Comparison of ENCODE assay signal across 14 mouse cellular contexts in the genomic region with DNA sequence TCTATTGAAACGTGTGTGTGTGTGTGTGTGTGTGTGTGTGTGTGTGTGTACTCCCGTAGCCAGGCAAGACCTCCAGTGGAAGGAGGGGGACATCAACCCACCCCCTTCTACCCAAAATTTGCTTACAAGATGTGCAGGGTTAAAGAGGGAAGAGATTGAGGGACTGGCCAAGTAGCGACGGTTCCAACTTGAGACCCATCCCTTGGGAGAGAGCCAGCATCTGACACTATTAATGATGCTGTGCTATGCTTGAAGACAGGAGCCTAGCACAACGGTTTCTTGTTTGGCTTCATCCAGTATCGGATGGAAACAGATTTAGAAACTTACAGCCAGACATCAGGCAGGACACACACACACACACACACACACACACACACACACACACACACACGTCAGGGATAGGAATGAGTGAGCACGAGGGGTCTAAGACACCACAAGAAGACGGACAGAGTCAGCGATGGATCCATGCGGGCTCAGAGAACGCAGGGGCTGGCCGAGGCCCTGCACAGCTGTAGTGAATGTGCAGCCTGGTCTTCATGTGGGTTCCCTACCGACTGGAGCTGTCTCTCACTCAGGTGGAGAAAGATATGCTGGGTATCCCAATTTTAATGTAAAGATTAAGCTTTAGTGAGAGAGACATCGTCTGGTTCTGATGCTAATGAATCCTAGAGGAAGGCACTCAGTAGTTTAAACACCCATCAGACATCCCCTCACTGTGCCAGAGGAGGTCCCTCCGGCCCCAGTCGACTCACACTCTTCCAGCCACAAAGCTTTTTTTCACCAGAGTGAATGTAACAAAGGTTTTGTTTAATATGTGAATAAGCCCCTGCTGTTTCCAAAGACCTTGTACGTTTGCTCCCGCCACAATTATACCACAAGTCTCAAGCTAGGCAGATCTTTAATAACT. TPM values are rescaled to one million over a fixed set of nuclear protein-coding genes. Genes with fewer than 3 reads are reported as not detected.
DNase-seq lines count a peak whose midpoint lies in the region; ATAC-seq and TF ChIP-seq lines count a peak whose summit lies in the region.
"Had no signal": no experiment of that assay in that cellular context is flagged by ENCODE, and none has a peak within 500 bp of the region (broad histone marks: within the 10 kb centered on the region; RNA-seq: fewer than 3 reads in every experiment).

No protein-coding gene starts in this region.

- H3K27me3 ChIP-seq in intestine, embryonic 15.5 days (replicated peaks) = no peaks in the 10 kb centered on the region
- no peaks in the 10 kb centered on the region for H3K27me3 ChIP-seq in intestine, embryonic 16.5 days (replicated peaks; ENCODE audit: control insufficient read depth, insufficient read depth, low read length)
- no peaks in the 10 kb centered on the region for H3K27me3 ChIP-seq in embryonic facial prominence, embryonic 14.5 days (replicated peaks; ENCODE audit: control insufficient read depth, insufficient read depth, low read length)
- H3K27me3 ChIP-seq in limb, embryonic 10.5 days (ENCODE audit: low read depth, poor library complexity, severe bottlenecking) = no peaks in the 10 kb centered on the region
- no peaks in the 10 kb centered on the region for H3K27me3 ChIP-seq in stomach, postnatal 0 days (ENCODE audit: control insufficient read depth, insufficient read depth, low read length)
- H3K27me3 ChIP-seq: neural tube, embryonic 12.5 days; Patski had no signal

- no peak for DNase-seq in embryonic facial prominence, embryonic 14.5 days (ENCODE audit: low spot score)
- no peak for DNase-seq in limb, embryonic 10.5 days (ENCODE audit: low spot score)
- DNase-seq in stomach, postnatal 0 days (ENCODE audit: low spot score) = no peak
- no peak for DNase-seq in layer of hippocampus, postnatal 10 days (ENCODE audit: low spot score in 2 of 2)
- DNase-seq in kidney, postnatal 10 days = no peak
- DNase-seq: adrenal gland, postnatal 25 days; gastrocnemius, postnatal 10 days; thymus, postnatal 25 days had no signal

- H3K4me2 ChIP-seq in intestine, embryonic 15.5 days (replicated peaks) = no peak overlapping the region
- no peak overlapping the region for H3K4me2 ChIP-seq in intestine, embryonic 16.5 days (ENCODE audit: low read depth, low read length)
- H3K4me2 ChIP-seq in embryonic facial prominence, embryonic 14.5 days (ENCODE audit: low read depth, low read length) = no peak overlapping the region
- H3K4me2 ChIP-seq in stomach, postnatal 0 days (replicated peaks; ENCODE audit: low read depth) = no peak overlapping the region
- H3K4me2 ChIP-seq: neural tube, embryonic 12.5 days had no signal

- peaks cover 11% of the 10 kb centered on the region for H3K4me1 ChIP-seq in intestine, embryonic 15.5 days (replicated peaks)
- peaks cover 21% of the 10 kb centered on the region for H3K4me1 ChIP-seq in intestine, embryonic 16.5 days (ENCODE audit: control insufficient read depth, insufficient read depth, low read length)
- peaks cover 25% of the 10 kb centered on the region for H3K4me1 ChIP-seq in embryonic facial prominence, embryonic 14.5 days (ENCODE audit: control insufficient read depth, insufficient read depth, low read length)
- H3K4me1 ChIP-seq in limb, embryonic 10.5 days = peaks cover 52% of the 10 kb centered on the region
- peaks cover 7% of the 10 kb centered on the region for H3K4me1 ChIP-seq in stomach, postnatal 0 days (replicated peaks; ENCODE audit: control insufficient read depth, insufficient read depth)

- WGBS in intestine, embryonic 15.5 days = 63% methylated on average over 19 of the region's 19 CpGs
- 57% methylated on average over 19 of the region's 19 CpGs for WGBS in intestine, embryonic 16.5 days
- WGBS in embryonic facial prominence, embryonic 14.5 days = 52% methylated on average over 18 of the region's 19 CpGs
- WGBS in limb, embryonic 10.5 days = 82% methylated on average over 19 of the region's 19 CpGs
- 54% methylated on average over 19 of the region's 19 CpGs for WGBS in stomach, postnatal 0 days

- H3K4me3 ChIP-seq in intestine, embryonic 15.5 days (replicated peaks) = no peak overlapping the region
- H3K4me3 ChIP-seq in intestine, embryonic 16.5 days (ENCODE audit: low read length) = no peak overlapping the region
- no peak overlapping the region for H3K4me3 ChIP-seq in embryonic facial prominence, embryonic 14.5 days (ENCODE audit: low read depth, low read length)
- H3K4me3 ChIP-seq in limb, embryonic 10.5 days = no peak overlapping the region
- H3K4me3 ChIP-seq in stomach, postnatal 0 days (ENCODE audit: low read depth, low read length) = no peak overlapping the region
- H3K4me3 ChIP-seq: neural tube, embryonic 12.5 days had no signal

- H3K36me3 ChIP-seq in intestine, embryonic 15.5 days = no peaks in the 10 kb centered on the region
- no peaks in the 10 kb centered on the region for H3K36me3 ChIP-seq in intestine, embryonic 16.5 days (ENCODE audit: control insufficient read depth, insufficient read depth, low read length)
- no peaks in the 10 kb centered on the region for H3K36me3 ChIP-seq in embryonic facial prominence, embryonic 14.5 days (ENCODE audit: control insufficient read depth, insufficient read depth, low read length)
- no peaks in the 10 kb centered on the region for H3K36me3 ChIP-seq in limb, embryonic 10.5 days
- H3K36me3 ChIP-seq in stomach, postnatal 0 days (ENCODE audit: control insufficient read depth, insufficient read depth, low read length) = no peaks in the 10 kb centered on the region
- H3K36me3 ChIP-seq: neural tube, embryonic 12.5 days had no signal

- no peak for ATAC-seq in intestine, embryonic 15.5 days
- no peak for ATAC-seq in intestine, embryonic 16.5 days
- no peak for ATAC-seq in embryonic facial prominence, embryonic 14.5 days (ENCODE audit: low read depth)
- no peak for ATAC-seq in stomach, postnatal 0 days (ENCODE audit: low FRiP score, low TSS enrichment)

- TF ChIP-seq EP300 in stomach, postnatal 0 days (optimal IDR thresholded peaks at IDR 0.05) = no peak

- H3K9ac ChIP-seq in intestine, embryonic 15.5 days = no peak overlapping the region
- no peak overlapping the region for H3K9ac ChIP-seq in intestine, embryonic 16.5 days (ENCODE audit: low read depth, low read length)
- no peak overlapping the region for H3K9ac ChIP-seq in embryonic facial prominence, embryonic 14.5 days (ENCODE audit: low read depth, low read length)
- H3K9ac ChIP-seq in stomach, postnatal 0 days (ENCODE audit: low read length) = no peak overlapping the region
- H3K9ac ChIP-seq: neural tube, embryonic 12.5 days had no signal

- H3K9me3 ChIP-seq in intestine, embryonic 15.5 days = no peaks in the 10 kb centered on the region
- no peaks in the 10 kb centered on the region for H3K9me3 ChIP-seq in intestine, embryonic 16.5 days (ENCODE audit: control insufficient read depth, low read length)
- no peaks in the 10 kb centered on the region for H3K9me3 ChIP-seq in embryonic facial prominence, embryonic 14.5 days (ENCODE audit: control insufficient read depth, low read length)
- H3K9me3 ChIP-seq in limb, embryonic 10.5 days (replicated peaks) = no peaks in the 10 kb centered on the region
- H3K9me3 ChIP-seq in stomach, postnatal 0 days (ENCODE audit: control insufficient read depth, low read length) = no peaks in the 10 kb centered on the region
- H3K9me3 ChIP-seq: neural tube, embryonic 12.5 days had no signal

- 0 out of 2 replicates have a peak overlapping the region, but pooled peaks have one; percentile 27 for H3K27ac ChIP-seq in intestine, embryonic 15.5 days
- no peak overlapping the region for H3K27ac ChIP-seq in intestine, embryonic 16.5 days (ENCODE audit: low read length)
- H3K27ac ChIP-seq in embryonic facial prominence, embryonic 14.5 days (replicated peaks; ENCODE audit: low read depth, low read length) = peak overlapping the region; percentile 44
- peak overlapping the region; percentile 69; the same call in 1 of the 2 replicates for H3K27ac ChIP-seq in limb, embryonic 10.5 days
- 0 out of 2 replicates have a peak overlapping the region, but pooled peaks have one; percentile 18 for H3K27ac ChIP-seq in stomach, postnatal 0 days (replicated peaks)
- H3K27ac ChIP-seq: neural tube, embryonic 12.5 days had no signal

- no peak; the same call in 1 of the 2 replicates for TF ChIP-seq CTCF in stomach, postnatal 0 days (IDR thresholded peaks at IDR 0.05; ENCODE audit: low read depth)

RNA-seq across cellular contexts. Expression of a gene that starts 22.3 kb away (rescaled TPM):
- polyA plus RNA-seq in intestine, embryonic 15.5 days (2015; fragmentation: Nextera tagmentation; extraction: Ambion mirVana) = 249 and 294 TPM in 2 replicates
- 244 and 257 TPM in 2 replicates for polyA plus RNA-seq in intestine, embryonic 16.5 days (2015; fragmentation: Nextera tagmentation; extraction: Ambion mirVana)
- 386 and 396 TPM in 2 replicates for polyA plus RNA-seq in embryonic facial prominence, embryonic 14.5 days (2014; fragmentation: Nextera tagmentation; extraction: Ambion mirVana)
- polyA plus RNA-seq in limb, embryonic 10.5 days (2016; fragmentation: Nextera tagmentation; extraction: Ambion mirVana) = 156 and 185 TPM in 2 replicates
- polyA plus RNA-seq in stomach, postnatal 0 days (2015; fragmentation: Nextera tagmentation; extraction: Ambion mirVana) = 299 and 327 TPM in 2 replicates
- total RNA-seq in layer of hippocampus, postnatal 10 days (2021) = 100 to 1,000 TPM; 205 to 226 TPM

RNA-seq across cellular contexts. Expression of a gene that starts 48.6 kb away (rescaled TPM):
- polyA plus RNA-seq in intestine, embryonic 15.5 days (2015; fragmentation: Nextera tagmentation; extraction: Ambion mirVana) = 0.11 and 0.13 TPM in 2 replicates
- 0.04 and 0.07 TPM in 2 replicates for polyA plus RNA-seq in intestine, embryonic 16.5 days (2015; fragmentation: Nextera tagmentation; extraction: Ambion mirVana)
- 11.1 and 22.0 TPM in 2 replicates for polyA plus RNA-seq in embryonic facial prominence, embryonic 14.5 days (2014; fragmentation: Nextera tagmentation; extraction: Ambion mirVana)
- polyA plus RNA-seq in limb, embryonic 10.5 days (2016; fragmentation: Nextera tagmentation; extraction: Ambion mirVana) = 5.2 and 5.4 TPM in 2 replicates
- polyA plus RNA-seq in stomach, postnatal 0 days (2015; fragmentation: Nextera tagmentation; extraction: Ambion mirVana) = 0.18 and 0.27 TPM in 2 replicates
- under 1 TPM in 1 of 2 experiments, not detected in 1; 0.11 TPM for total RNA-seq in layer of hippocampus, postnatal 10 days (2021)
- total RNA-seq: adrenal gland, postnatal 25 days; megakaryocyte progenitor cell, adult 5-6 weeks had no signal
- polyA plus RNA-seq: heart, embryonic 14.5 days had no signal
